Mouse (Mus musculus) MEL (cell line): Measurements from ENCODE around the gene Spast. TPM values are rescaled to one million over a fixed set of nuclear protein-coding genes. Genes with fewer than 3 reads are reported as not detected.

Source experiments
- DNase-seq: peaks from one replicate; pipeline ENCODE4 v3.0.0; 2011; ENCODE audit warnings: low read depth, low spot score
- H3K27ac ChIP-seq: 2 replicates; pipeline ENCODE4 v1.5.1; 2012; ENCODE audit warnings: low read depth, mild to moderate bottlenecking, control low read depth, low read length, moderate library complexity; ENCODE audit not compliant: control insufficient read depth
- H3K27me3 ChIP-seq, 2 experiments: fragments of 150-350 bp in 1 of 2; sonication (generic) in 1 of 2; 2 replicates each; pipeline ENCODE4 v1.6.1; 2012; ENCODE audit warnings: low read length in 2 of 2, mild to moderate bottlenecking in 2 of 2, improper control_type of control experiment in 1 of 2, moderate library complexity in 1 of 2; ENCODE audit not compliant: insufficient read depth in 2 of 2, control insufficient read depth in 1 of 2
- H3K36me3 ChIP-seq, 2 experiments: 2 replicates each; pipeline ENCODE4 v1.6.1; 2012 to 2014; ENCODE audit warnings: low read length in 2 of 2, improper control_type of control experiment in 1 of 2, inconsistent platforms in 1 of 2, mild to moderate bottlenecking in 1 of 2; ENCODE audit not compliant: insufficient read depth in 2 of 2, control insufficient read depth in 1 of 2
- H3K4me1 ChIP-seq, 2 experiments: fragments of 150-350 bp in 1 of 2; sonication (generic) in 1 of 2; 2 replicates each; pipeline ENCODE4 v1.6.1; 2012; ENCODE audit warnings: low read length in 2 of 2, improper control_type of control experiment in 1 of 2, mild to moderate bottlenecking in 1 of 2; ENCODE audit not compliant: insufficient read depth in 2 of 2, control insufficient read depth in 1 of 2
- H3K4me3 ChIP-seq, 2 experiments: fragments of 150-350 bp in 1 of 2; sonication (generic) in 1 of 2; 2 replicates each; pipeline ENCODE4 v1.5.1; 2012; ENCODE audit warnings: low read depth in 2 of 2, low read length in 2 of 2, mild to moderate bottlenecking in 2 of 2, moderate library complexity in 2 of 2, control low read depth in 1 of 2, improper control_type of control experiment in 1 of 2; ENCODE audit not compliant: control insufficient read depth in 1 of 2, insufficient read depth in 1 of 2
- H3K79me2 ChIP-seq: 2 replicates; pipeline ENCODE4 v1.6.1; 2012; ENCODE audit warnings: mild to moderate bottlenecking, low read length, moderate library complexity; ENCODE audit not compliant: control insufficient read depth, poor library complexity, insufficient read depth
- H3K9ac ChIP-seq: 2 replicates; pipeline ENCODE4 v1.6.1; 2012; ENCODE audit warnings: low read depth, mild to moderate bottlenecking, control low read depth, low read length, moderate library complexity; ENCODE audit not compliant: control insufficient read depth, poor library complexity, severe bottlenecking
- H3K9me3 ChIP-seq: fragments of 150-350 bp; sonication (generic); replicated peaks from 2 replicates; pipeline ENCODE4 v1.6.1; 2012; ENCODE audit warnings: mild to moderate bottlenecking, low read length, improper control_type of control experiment, moderate library complexity; ENCODE audit not compliant: insufficient read depth
- CHD1 ChIP-seq: IDR thresholded peaks from 2 replicates; pipeline ENCODE4 v1.6.1; 2012; ENCODE audit warnings: low read depth, mild to moderate bottlenecking, inconsistent platforms, low read length, improper control_type of control experiment
- CHD2 ChIP-seq: IDR thresholded peaks from 2 replicates; pipeline ENCODE4 v1.6.1; 2011; ENCODE audit warnings: low read length, improper control_type of control experiment
- CTCF ChIP-seq, 3 experiments: IDR thresholded peaks in 2 of 3; conservative IDR thresholded peaks in 1 of 3; 2 replicates each; pipeline ENCODE4 v1.5.1; 2011 to 2012; ENCODE audit warnings: low read length in 3 of 3, low read depth in 2 of 3, mild to moderate bottlenecking in 2 of 3, improper control_type of control experiment in 1 of 3, inconsistent platforms in 1 of 3, mixed read lengths in 1 of 3, moderate library complexity in 1 of 3; ENCODE audit not compliant: control insufficient read depth in 1 of 3, insufficient read depth in 1 of 3, poor library complexity in 1 of 3, severe bottlenecking in 1 of 3
- E2F4 ChIP-seq: IDR thresholded peaks from 2 replicates; pipeline ENCODE4 v1.6.1; 2011; ENCODE audit warnings: low read depth, low read length, improper control_type of control experiment, borderline replicate concordance
- ELF1 ChIP-seq: IDR thresholded peaks from 2 replicates; pipeline ENCODE4 v1.6.1; 2014; ENCODE audit warnings: low read depth, mild to moderate bottlenecking, inconsistent platforms, low read length, improper control_type of control experiment, moderate library complexity
- ETS1 ChIP-seq: IDR thresholded peaks from 2 replicates; pipeline ENCODE4 v1.6.1; 2012; ENCODE audit warnings: low read depth, mild to moderate bottlenecking, inconsistent platforms, low read length, improper control_type of control experiment, moderate library complexity
- GABPA ChIP-seq: IDR thresholded peaks from 2 replicates; pipeline ENCODE4 v1.6.1; 2012; ENCODE audit warnings: low read depth, mild to moderate bottlenecking, inconsistent platforms, low read length, improper control_type of control experiment, moderate library complexity
- GATA1 ChIP-seq: IDR thresholded peaks from 2 replicates; pipeline ENCODE4 v1.6.1; 2011; ENCODE audit warnings: low read depth, low read length, improper control_type of control experiment
- HCFC1 ChIP-seq: IDR thresholded peaks from 2 replicates; pipeline ENCODE4 v1.6.1; 2012; ENCODE audit warnings: low read depth, mild to moderate bottlenecking, inconsistent platforms, low read length, improper control_type of control experiment, moderate library complexity
- MAX ChIP-seq: IDR thresholded peaks from 2 replicates; pipeline ENCODE4 v1.6.1; 2011; ENCODE audit warnings: low read length, improper control_type of control experiment
- MXI1 ChIP-seq: IDR thresholded peaks from 2 replicates; pipeline ENCODE4 v1.6.1; 2011; ENCODE audit warnings: mild to moderate bottlenecking, low read depth, low read length, improper control_type of control experiment
- MYB ChIP-seq: IDR thresholded peaks from 2 replicates; pipeline ENCODE4 v1.6.1; 2011; ENCODE audit warnings: mild to moderate bottlenecking, low read depth, low read length, improper control_type of control experiment
- NRF1 ChIP-seq: IDR thresholded peaks from 2 replicates; pipeline ENCODE4 v1.6.1; 2014; ENCODE audit warnings: low read depth, mild to moderate bottlenecking, inconsistent platforms, low read length, improper control_type of control experiment, moderate library complexity; ENCODE audit not compliant: poor library complexity, insufficient read depth, severe bottlenecking
- POLR2AphosphoS2 ChIP-seq: IDR thresholded peaks from 2 replicates; pipeline ENCODE4 v1.6.1; 2011; ENCODE audit warnings: low read length, improper control_type of control experiment
- RAD21 ChIP-seq: IDR thresholded peaks from 2 replicates; pipeline ENCODE4 v1.6.1; 2011; ENCODE audit warnings: mild to moderate bottlenecking, low read depth, low read length, improper control_type of control experiment
- SMC3 ChIP-seq: IDR thresholded peaks from 2 replicates; pipeline ENCODE4 v1.6.1; 2011; ENCODE audit warnings: low read depth, low read length, improper control_type of control experiment
- TBP ChIP-seq: IDR thresholded peaks from 2 replicates; pipeline ENCODE4 v1.8.0; 2011; ENCODE audit warnings: low read depth, low read length, improper control_type of control experiment
- ZKSCAN1 ChIP-seq: IDR thresholded peaks from 2 replicates; pipeline ENCODE4 v1.6.1; 2012; ENCODE audit warnings: low read depth, mild to moderate bottlenecking, inconsistent platforms, low read length, improper control_type of control experiment, moderate library complexity
- ZNF384 ChIP-seq: IDR thresholded peaks from 2 replicates; pipeline ENCODE4 v1.6.1; 2012; ENCODE audit warnings: low read depth, mild to moderate bottlenecking, inconsistent platforms, low read length, improper control_type of control experiment
- polyA plus RNA-seq, 2 experiments: library from polyadenylated mRNA; stranded (reverse) in 1 of 2; unstranded in 1 of 2; fragments of >175 nt in 1 of 2; fragments of >200 nt in 1 of 2; gene quantifications; 2 replicates each; pipeline versions ENCODE4 v1.2.1 to v1.2.4; 2012; ENCODE audit warnings: low replicate concordance in 2 of 2, low read depth in 1 of 2; ENCODE audit not compliant: insufficient read length in 2 of 2, insufficient read depth in 1 of 2, missing spikeins in 1 of 2
- total RNA-seq: library from RNA; depleted of rRNA; stranded (reverse); fragments of 300-350 nt; gene quantifications from 2 replicates; pipeline ENCODE4 v1.2.3, GENCODE M21; 2012

Spast gene
- total and polyA plus RNA-seq, 3 experiments, result 29.0 to 35.2 TPM; not detected in 1

- Histone ChIP-seq H3K9me3 (no peaks in the 10 kb centered on the region), H3K27me3 (no peaks in the 10 kb centered on the region), H3K9ac (no peak overlapping the region), H3K27ac (no peak overlapping the region), H3K4me3 (no peak overlapping the region), H3K79me2 (no peaks in the 10 kb centered on the region), H3K4me1 (no peaks in the 10 kb centered on the region), H3K36me3 (peaks cover 0 to 4% of the 10 kb centered on the region in 2 experiments; a peak in 1 of 4 replicates)
- no peak for TF ChIP-seq ZNF384
- TF ChIP-seq HCFC1, result no peak
- no peak for TF ChIP-seq CHD1
- TF ChIP-seq RAD21, result no peak
- no peak for TF ChIP-seq GABPA
- TF ChIP-seq SMC3, result no peak
- TF ChIP-seq CHD2, result no peak
- TF ChIP-seq ETS1, result no peak
- TF ChIP-seq MYB, result no peak
- TF ChIP-seq POLR2AphosphoS2, result no peak
- DNase-seq, result no peak
Measured at GRCm38 (mm10) chr17:74402486-74403222, 63.9 kb downstream of the Spast start.

GRCm38 (mm10) chr17:74406487-74406886, 67.7 kb downstream of the Spast start:
- no peak for DNase-seq

GRCm38 (mm10) chr17:74409722-74410121, 70.9 kb downstream of the Spast start:
- peak; percentile 19 for DNase-seq
- Histone ChIP-seq H3K27ac (no peak overlapping the region), H3K79me2 (no peaks in the 10 kb centered on the region), H3K4me1 (no peaks in the 10 kb centered on the region), H3K27me3 (no peaks in the 10 kb centered on the region), H3K4me3 (no peak overlapping the region), H3K9me3 (no peaks in the 10 kb centered on the region), H3K9ac (no peak overlapping the region), H3K36me3 (peaks cover 0 to 3% of the 10 kb centered on the region in 2 experiments; a peak in 1 of 4 replicates)
- TF ChIP-seq CTCF (IDR thresholded peaks at IDR 0.05 in 2 of 3, conservative IDR thresholded peaks at IDR 0.05 in 1 of 3; ENCODE audit: control insufficient read depth in 1 of 3, insufficient read depth in 1 of 3, low read depth in 2 of 3, low read length in 3 of 3, poor library complexity in 1 of 3, severe bottlenecking in 1 of 3) (peak in 1 of 3 experiments; percentile 40; a peak in 2 of 6 replicates), RAD21 (peak; percentile 5; the same call in 1 of the 2 replicates), HCFC1 (no peak), MAX (no peak), SMC3 (peak; percentile 48)

More at GRCm38 (mm10) chr17:74406487-74406886, 67.7 kb downstream of the Spast start:
- H3K9ac ChIP-seq, result no peak overlapping the region
- H3K79me2 ChIP-seq, result no peaks in the 10 kb centered on the region
- peaks cover 0 to 4% of the 10 kb centered on the region in 2 experiments; a peak in 1 of 4 replicates for H3K36me3 ChIP-seq
- no peaks in the 10 kb centered on the region for H3K4me1 ChIP-seq
- no peaks in the 10 kb centered on the region for H3K27me3 ChIP-seq
- no peaks in the 10 kb centered on the region for H3K9me3 ChIP-seq
- H3K4me3 ChIP-seq, result no peak overlapping the region
- no peak overlapping the region for H3K27ac ChIP-seq
- TF ChIP-seq GATA1, result no peak
- TF ChIP-seq POLR2AphosphoS2, result no peak
- no peak for TF ChIP-seq NRF1
- TF ChIP-seq ZKSCAN1, result no peak
- TF ChIP-seq CHD1, result no peak
- TF ChIP-seq E2F4, result no peak
- TF ChIP-seq MXI1, result no peak
- no peak for TF ChIP-seq TBP
- no peak for TF ChIP-seq CHD2
- no peak for TF ChIP-seq ELF1
- TF ChIP-seq ETS1, result no peak
